Mouse (Mus musculus): ENCODE data around the gene Robo2.

The Robo2 gene

DNA sequence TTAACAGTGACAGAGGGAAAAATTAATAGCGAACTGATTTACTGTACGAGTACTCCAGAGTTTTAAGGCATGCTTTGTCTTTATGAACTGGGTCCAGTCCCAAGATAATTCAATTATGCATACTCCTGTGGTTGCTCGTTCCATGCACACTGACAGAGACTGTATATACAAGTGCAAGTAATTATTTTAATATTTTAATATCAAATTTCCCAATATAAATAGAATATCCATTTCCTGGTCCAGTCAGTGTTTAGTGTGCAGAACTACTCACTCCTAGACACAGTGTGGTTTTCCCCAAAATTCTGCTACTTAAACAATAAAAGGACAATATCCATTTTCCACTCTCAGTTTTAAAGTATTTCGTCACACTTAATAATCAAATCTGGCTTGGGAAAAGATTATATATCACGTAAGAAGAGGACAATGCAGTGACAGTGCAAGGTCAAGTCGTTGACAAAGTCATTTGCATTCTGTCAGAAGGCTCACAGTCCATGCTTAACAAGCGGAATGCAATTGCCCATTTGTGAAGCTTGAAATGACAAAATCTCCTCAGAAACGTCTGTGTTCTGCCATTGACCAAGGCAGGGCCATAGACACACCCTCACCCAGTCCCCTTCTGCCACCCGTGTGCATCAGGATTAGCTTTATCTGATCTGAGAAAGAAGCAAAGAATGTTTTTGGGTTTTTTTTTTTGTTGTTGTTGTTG is 89.8 kb downstream of the Robo2 start:
- peak; percentile 84 for DNase-seq

DNA sequence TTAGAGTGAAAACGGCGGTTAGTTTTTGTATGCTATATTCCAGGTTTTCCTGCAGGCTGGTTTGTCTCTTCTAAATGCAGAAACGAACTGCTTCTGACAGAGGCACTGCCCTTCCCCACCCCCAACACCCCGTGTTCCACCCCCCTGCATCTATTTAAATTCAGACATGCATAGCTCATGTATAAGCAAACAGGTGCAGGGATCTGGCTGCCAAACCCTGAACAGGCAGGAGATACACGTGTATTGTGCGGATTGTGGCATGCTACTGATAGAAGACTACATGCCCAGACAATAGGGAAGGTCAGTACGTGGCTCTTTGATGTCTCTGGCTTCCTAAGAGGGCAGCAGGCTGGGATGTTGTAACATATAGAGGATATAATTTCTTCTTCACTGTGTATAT is 95.5 kb downstream of the Robo2 start:
- peak; percentile 27 for DNase-seq

DNA sequence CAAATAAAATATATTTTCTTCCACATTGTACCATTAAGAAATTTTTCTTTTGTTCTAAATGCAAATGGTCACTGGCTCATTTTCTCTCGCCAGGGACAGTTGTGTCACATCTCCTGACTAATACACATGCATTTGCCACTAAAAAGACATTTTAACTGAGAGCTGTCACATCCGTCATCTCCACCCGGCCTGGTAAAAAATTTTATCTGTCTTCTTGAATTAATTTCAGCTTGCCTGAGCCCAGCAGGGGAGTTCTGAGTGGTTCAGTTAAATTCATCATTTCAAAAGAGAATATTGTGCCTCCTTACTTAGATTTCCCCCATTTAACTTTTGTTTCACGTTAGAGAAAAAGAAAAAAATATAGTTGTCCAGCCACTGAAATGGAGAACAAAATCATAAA is 98.4 kb downstream of the Robo2 start:
- peak; percentile 77 for DNase-seq

DNA sequence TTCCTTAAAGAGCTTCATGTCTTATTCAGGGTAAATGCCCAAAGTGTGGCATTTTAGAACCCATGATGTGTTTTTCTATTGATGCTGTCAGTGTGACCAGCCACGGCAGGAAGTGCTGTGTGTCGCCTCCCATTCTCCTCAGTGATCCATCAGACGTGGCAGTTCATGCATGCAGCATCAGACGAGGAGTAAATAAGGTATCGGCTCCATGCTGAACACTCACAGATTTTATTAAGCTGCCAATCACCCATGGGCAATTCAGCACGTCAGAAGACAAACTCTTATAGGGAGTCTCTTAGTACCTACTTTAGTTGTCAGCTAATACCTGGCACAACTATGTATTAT is 104.1 kb downstream of the Robo2 start:
- DNase-seq = no peak

DNA sequence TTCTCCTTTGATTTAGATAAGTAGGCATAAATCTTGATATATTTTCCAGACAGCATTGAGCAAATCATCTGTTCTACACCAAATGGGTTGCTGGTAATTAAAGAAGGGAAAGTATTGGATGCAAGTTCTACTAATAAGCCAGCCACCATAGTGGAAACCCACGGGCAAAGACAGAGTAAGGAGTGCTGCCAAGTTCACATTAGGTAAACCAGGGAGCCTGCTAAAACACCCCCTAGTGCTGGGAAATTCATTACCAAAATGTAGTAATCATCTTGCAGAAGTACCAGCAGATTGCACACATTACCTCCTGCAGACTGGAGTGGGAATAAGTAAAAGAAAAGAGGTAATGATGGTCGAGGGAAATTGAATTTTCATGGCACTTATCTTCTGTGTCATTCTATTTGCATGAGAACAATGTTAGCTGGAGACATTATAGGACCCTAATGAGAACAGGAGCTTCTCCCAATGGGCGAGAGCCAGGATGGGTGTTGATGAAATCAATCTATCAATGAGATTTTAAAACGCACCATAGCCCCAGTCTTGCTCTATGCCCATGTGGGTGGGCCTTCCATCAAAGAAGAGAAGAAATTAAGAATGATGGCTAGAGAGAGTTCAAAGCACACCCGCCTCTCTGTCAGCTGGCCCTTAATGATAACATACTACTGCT is 104.6 kb downstream of the Robo2 start:
- DNase-seq = no peak

DNA sequence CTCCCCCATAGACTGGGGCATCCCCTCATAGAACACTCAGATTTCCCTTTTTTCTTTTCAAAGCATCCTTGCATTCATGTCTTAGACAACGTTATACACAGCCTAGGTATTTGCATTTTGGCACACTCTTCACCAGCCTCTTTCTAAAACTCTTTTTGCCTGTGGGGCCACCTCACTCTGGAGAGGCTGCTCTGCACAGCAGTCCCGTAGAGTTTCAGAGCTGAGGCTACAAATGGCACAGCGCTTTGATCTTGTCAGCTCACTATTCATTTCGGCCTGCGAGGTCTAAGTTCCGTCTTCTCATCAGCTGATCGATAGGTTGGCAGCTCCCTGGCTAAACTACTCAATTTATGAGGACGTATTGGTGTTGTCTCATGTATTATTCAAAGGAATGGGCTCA is 123.7 kb downstream of the Robo2 start:
- DNase-seq = no peak

DNA sequence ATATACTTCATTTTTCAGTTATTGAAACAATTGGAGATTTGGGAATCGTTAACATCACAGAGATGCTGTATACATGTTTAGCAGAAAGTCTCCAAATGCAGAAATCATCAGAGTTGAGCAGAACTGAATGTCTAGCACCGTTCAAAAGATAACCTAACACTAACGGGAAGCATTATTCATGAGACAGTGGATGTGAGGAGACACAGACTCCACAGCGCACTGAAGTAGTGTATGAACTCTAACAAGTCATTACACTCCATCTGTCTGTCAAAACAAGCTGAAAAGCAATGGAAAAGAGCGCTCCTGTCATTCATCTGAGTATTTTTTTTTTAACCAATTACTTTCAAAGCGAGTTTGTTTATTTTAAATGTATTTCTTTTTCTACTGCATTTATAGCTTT is 129.1 kb downstream of the Robo2 start:
- no peak for DNase-seq

DNA sequence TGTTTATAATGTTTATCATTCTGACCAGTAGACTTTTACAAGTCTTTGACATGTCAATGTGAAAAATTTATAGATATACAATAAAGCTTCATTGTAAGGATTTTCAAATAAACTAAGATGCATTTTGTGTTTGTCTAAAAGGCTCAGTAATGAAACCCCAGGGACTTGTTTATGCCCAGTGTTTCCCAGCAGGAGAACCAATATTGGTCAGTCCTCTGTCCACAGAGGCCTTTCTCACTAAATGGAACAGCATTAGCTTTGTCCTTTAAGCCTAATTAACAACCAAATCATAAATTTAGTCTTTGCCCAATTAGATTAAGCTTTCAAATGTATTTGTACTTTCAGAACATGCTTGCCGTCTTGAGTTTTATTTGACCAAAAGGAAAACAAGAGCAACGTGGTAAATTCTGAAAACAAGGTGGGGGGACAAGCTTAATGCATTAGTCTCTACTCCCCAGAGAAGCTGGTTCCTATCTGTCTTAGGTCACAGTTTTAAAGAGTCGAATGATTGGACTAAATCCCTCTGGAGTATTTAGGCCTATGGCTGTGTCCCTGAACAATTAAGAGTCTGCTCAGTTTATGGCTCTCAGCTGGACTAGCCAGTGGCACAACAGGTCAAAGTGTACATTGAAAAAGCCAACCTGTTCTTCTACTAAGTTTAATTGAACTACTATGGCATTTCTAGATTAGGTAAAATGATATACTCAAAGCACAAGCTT is 134.6 kb downstream of the Robo2 start:
- DNase-seq = no peak

DNA sequence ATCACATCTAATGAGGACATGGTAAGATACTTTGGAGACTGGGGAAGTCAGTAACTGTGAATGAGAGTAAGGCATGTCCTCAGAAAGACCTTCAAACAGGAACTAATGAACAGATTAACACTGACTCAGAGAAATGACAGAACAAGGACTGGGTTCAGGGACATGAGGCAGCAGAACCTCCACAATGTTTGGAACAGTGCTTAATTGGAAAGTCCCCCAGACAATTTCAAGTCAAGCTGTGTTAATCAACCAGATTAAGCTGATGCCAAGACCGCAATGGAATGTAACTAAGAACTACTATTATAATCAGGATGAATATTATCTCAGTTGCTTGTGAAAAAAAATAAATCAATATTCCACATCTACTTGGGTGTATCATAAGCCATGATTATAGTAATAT is 137.0 kb downstream of the Robo2 start:
- no peak for DNase-seq

DNA sequence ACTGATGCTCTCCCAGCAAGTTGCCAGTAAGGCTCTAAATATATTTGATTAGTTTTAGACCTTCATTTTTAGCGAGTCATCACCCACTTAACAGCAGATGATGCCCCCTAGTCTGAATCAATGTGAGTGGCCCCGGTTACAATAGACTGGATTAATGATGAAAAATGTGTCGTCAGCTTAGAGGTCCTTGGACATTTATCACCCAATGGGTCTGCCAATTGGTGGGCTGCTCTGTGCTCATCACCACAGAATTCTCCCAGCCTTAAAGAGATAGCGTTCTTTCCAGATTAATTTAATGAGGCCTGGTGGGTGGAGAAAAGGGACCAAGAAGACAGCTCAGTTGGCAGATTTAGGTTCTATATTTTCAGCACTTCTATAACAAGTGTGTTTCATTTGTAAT is 138.6 kb downstream of the Robo2 start:
- no peak for DNase-seq

DNA sequence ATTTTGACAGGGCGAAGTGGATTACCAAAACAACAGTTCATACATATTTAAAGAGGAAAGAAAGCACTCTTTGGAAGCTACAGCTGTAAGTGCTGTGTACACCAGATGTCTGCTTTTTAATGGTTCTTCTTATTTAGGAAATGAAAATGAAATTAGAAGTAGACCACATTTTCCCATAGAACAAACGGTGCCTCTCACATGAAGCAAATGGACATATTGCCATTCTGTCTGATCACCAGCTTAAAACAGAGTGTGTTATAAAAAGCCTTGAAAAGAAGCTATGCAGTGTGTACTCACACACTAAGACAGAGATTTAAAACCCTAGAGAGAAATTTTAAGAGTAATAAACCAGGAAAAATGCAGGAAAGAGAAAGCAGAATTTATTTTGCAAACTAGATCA is 153.4 kb downstream of the Robo2 start:
- DNase-seq = no peak

DNA sequence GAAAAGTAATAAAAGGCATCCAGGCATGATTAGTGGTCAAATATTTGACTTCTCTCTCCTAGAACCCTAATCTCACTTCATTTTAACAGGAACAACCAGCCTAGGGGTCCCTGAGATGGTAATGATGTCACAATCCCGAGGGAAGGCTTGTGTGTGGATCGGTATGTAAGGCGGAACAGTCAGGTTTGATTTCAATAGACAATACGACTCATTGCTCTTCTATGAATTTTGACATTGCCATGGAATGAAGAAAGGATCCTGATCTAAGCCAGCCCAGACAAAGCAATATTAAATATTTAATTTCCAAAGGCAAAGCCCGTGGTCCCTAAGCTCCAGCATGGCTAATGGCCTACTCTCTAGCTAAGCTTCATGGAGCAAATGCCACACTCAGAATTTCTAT is 167.2 kb downstream of the Robo2 start:
- no peak for DNase-seq

DNA sequence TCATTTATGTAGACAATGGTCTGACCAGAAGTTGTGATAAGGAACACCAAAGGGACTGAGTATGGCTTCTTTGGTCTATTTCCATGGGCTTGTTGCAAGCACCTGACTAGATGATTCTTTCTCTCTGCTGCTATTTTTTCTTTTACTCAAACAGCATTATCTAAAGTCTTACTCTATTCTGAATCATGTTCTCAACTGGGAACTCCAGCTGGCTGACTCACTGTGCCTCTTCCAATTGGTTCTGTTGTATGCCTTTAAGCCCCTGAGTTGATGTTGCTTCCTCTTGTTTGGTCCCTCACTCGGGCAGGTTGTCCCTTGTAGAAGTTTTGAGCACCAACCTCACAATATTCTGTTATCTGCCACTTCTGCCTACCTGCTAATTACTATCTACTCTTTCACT is 170.1 kb downstream of the Robo2 start:
- no peak for DNase-seq

DNA sequence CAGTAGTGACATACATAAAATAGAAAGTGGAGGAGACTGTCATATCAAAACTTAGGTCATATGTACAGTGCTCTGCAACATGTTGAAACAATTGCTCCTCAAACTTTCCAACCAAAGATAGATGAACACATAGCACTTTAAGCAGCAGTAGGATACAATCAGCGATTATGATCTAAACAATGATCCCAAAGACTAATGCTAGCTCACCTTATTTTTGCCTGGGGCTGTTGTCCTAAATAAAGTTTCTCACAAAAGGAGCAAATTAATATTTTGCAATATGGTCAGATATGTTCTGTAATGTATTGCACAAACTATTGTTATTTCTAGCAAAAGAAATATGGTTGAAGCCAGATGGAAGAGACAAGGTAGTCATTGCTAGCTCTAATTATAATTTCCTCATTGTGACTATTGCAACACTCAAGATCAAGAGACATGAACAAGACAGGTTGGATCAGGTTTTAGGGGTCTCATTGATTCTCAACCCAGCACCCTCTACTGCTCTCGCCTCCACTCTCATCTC is 174.2 kb downstream of the Robo2 start:
- DNase-seq = no peak

DNA sequence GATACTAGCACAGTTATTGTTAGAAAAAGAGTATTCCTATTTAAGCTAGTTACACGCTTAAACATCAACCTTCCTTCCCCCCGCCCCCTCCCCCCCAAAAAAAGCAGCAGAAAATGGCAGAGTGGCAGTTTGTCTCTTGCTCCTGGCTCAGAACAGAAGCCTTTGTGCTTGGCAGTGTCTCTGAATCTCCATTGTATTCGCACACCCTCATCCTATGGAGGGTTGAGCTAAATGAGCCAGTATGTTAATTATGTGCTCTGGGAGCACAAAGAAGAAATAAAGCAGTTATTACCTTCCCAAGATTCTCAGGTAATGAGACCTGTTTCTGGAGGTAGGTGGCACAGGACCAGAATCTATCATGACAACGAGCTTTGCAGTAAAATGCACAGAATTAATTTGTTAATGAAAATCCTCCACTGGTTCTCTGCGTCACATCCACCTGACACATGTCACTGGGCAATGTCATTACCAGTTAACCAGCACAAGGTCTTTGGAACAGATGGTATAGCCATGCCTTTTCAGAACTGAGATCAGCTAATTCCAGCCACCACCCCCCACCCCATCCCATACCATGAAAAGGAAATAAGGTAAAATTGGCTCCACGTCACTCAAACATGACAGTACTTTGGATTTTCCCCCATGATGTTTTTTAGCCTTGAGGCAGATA is 177.1 kb downstream of the Robo2 start:
- DNase-seq = peak; percentile 81

DNA sequence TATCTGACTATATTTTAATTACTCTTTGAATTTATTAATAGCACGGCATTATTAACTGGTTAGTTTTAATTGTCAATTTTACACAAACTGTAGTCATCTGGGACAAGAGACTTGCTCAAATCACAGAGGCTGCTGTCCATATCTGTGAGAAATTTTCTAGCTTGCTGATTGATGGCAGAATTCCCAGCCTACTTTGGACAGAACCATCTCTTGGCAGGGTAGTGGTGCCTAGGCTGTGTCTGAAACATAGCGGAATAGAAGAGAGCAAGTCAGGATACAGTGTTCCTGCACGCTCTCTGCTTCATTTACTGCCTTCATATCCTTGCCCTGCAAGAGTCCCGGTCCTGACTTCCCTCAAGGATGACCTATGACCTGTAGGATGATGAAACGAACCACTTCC is 178.0 kb downstream of the Robo2 start:
- DNase-seq = no peak

DNA sequence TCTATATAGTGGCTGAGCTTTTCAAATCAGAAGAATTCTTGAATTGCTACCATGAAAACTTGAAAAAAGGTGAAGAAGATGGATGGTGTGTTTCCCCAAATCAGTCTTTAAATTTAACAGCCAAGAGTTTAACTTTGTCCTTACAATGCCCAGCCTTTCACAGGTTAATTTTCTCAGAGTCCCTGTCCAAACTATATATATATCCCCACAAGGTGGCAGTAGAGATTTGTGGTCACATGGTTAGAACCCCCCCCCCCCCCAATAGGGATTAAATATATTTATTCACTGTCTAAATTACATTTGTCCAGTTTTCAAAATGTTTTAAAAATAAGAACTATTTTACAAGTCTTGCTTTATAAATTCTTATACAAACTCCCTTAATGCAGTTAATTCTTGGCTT is 184.3 kb downstream of the Robo2 start:
- peak; percentile 39 for DNase-seq

DNA sequence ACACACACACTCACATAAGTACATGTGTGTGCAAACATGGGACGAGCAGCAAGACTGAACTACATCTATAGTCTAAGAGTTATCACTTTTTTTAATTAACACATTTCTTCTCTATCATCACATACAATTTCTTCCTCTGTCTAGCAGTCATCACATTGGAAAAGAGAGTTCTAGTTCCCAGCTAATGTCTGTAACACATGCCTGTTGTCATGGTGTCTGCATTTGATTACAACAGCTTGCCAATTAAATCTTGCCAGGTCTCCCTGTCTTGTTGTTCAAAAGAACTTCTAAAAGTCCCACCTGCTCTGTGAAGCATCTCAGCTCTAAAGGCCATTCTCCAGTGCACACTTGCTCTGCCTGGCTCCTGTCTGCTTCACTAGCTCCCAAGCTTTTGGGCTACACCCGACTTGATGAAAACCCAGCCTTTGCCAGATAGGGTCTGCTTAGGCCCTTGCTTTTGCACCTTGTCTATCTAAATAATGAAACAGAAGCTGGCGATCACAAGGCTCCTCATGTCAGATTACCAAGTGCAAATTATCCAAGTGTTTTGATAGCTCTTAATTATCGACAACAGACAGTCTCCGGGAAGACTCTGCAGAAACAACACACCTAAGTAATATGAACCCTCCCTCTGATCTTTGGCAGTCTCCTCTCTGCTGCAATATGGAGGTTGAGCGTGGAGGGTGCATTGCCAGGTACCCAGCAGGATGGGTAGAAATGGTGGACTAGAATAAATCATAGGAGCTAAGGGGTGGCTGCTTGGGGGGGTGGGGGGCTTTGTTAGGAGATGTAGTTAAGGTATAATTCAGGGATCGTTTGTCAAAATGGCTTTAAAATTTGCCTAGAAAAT is 186.0 kb downstream of the Robo2 start:
- no peak for DNase-seq

DNA sequence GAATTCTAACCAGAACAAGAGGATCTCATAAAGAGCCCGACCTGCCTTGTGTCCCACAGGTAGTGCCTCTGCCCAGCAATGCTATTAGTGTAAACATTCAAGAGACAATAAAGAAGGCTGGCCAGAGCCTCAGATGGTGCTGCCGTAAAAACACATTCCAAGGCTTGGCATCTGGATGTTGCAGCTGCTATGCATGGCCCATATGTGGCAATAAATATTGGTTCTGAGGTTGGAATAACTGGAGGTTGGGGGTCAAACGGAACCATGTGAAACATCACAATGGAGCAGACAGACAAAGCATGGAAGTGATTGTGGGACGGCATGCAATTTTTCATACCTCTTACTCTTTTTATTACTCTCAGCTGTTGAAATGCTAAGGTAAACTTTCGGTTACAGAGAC is 189.1 kb downstream of the Robo2 start:
- DNase-seq = no peak

DNA sequence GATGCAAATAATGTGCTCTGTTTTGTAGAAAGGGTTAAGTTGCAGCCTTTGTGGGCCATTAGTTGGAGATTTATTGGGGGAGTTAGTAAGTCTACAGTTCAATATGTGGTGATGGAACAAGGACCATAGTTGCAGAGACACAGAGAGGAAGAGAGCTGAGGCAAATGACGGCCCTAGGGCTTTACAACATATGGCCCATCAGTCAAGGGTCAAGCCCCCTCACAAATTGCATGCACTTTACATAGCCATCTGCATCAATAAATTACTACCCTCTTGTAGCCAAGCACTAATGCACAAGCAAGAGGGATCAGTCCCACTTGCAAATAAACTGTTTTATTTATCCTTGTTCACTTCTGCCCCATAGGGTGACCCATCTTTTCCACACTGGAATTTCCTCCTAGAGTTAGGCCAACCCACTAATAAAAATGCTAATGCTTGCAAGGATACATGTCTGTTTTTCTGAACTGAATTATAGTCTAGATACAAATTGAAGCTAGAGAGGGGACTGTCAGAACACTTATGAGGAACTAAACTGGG is 194.7 kb downstream of the Robo2 start:
- DNase-seq = no peak

DNA sequence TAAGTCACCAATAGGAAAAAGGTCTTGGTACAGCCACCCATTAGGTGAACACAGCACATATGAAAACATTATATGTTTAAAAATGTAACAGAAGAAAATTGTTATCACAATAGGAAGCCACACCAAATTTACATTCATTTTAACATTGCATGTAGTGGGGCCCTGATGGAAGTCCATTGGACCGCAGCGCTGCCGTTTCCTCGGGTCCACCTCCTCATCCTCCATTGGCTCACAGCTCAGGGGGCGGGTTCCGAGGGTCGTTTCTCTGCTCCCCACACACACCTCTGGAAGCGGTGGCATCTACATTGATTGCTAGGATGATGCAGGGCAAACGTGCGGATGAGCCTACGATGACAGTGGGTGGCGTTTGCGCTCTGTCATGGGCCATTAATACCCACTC is 195.8 kb downstream of the Robo2 start:
- no peak for DNase-seq

DNA sequence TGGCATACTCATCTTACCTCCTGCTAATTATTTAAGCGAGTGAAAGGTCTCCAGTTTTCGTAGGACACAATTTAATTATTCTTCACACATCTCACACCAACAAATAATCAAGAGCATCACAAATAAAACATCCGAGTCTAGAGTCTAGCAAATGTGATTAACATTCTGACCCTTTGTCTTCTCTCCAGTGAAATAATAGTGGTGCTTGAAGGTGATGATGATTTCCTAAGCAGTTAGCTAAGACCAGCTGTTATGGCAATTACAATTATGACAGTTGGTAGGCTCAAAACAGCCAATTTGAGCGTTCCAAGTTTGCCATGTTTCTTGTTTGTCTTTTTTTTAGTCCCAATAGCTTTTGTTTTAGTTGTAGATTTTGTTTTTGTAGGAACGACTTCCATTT is 210.9 kb downstream of the Robo2 start:
- DNase-seq = no peak

Measured in retina, postnatal 1 day (tissue).